Mouse (Mus musculus) macrophage (primary cell): ENCODE results near the gene Atp1a1. TPM values are rescaled to one million over a fixed set of nuclear protein-coding genes. Genes with fewer than 3 reads are reported as not detected.
A peak's percentile ranks its signal among the peaks of the same experiment; 100 is the strongest.

Source experiments
- H3K27ac ChIP-seq: fragments of 350-480 bp; formaldehyde crosslinking; 2 replicates; pipeline ENCODE4 v1.9.0; 2021
- H3K36me3 ChIP-seq: fragments of 350-480 bp; formaldehyde crosslinking; 2 replicates; pipeline ENCODE4 v1.9.0; 2021; ENCODE audit errors: inconsistent target
- H3K4me3 ChIP-seq: fragments of 350-480 bp; formaldehyde crosslinking; 2 replicates; pipeline ENCODE4 v1.9.0; 2021; ENCODE audit errors: inconsistent target
- H3K79me2 ChIP-seq: fragments of 350-480 bp; formaldehyde crosslinking; 2 replicates; pipeline ENCODE4 v1.9.0; 2021; ENCODE audit errors: inconsistent target
- WGBS: methylation state at CpG from one replicate; pipeline ENCODE4 v1.1.7; 2026; ENCODE audit warnings: inconsistent platforms; ENCODE audit not compliant: missing documents; 5-methylcytosine and 5-hydroxymethylcytosine counted together
- polyA plus RNA-seq: library from polyadenylated mRNA; stranded (reverse); fragments of 250-400 nt; gene quantifications from 3 replicates; pipeline ENCODE4 v1.2.4, GENCODE M21; 2018; ENCODE audit warnings: inconsistent platforms

Atp1a1 gene
- polyA plus RNA-seq, 1 experiment from 2014 or later: 164 TPM

DNA sequence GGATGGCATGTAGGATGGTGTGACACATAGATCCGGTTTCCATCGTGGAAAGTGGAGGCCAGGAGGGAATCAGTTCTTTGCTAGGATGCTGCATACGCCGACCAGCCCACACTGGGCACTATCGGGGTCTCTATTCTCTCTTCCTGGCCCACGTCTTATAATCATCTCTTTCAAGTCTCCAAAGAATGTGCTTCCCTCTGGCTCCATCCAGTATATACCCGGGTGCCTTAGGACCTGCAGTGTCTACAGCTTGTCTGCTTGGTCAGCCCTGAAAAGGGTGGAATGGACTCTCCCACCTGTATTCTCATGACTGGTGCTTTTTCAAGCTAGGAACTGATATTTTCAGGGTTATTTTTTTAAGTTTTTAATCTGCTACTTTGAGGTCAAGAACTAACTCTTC is 1.3 kb downstream of the Atp1a1 start:
- H3K4me3 ChIP-seq: peak overlapping the region; percentile 66
- H3K36me3 ChIP-seq: no peaks in the 10 kb centered on the region
- peak overlapping the region; percentile 81 for H3K27ac ChIP-seq
- WGBS: 52% methylated on average over 7 of the region's 7 CpGs
- peaks cover 52% of the 10 kb centered on the region for H3K79me2 ChIP-seq

DNA sequence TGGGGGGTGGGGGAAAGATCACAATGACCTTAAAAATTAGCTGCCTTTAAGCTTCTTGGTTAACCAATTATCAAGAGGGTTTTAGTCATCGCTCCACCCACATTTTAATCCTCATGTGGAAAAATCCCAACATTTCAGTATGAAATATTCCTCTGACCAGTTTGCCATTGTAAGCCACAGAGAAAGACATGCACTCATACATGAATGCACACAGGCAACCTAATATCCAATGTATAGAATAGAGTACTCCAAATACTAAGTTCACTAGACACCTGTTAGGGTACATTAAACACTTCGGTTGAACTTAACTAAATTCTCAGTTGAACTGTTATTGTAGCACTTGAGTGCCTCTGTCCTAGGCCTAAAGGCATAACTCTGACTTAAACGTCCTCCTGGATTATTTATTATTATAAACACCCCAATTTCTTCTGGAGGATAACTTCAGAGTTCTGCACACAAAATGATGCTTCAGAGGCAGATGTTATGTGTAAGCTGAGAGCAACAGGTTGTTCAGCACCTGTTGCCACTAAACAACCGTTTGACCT is 1.9 kb downstream of the Atp1a1 start:
- Histone ChIP-seq H3K4me3 (peak overlapping the region; percentile 66), H3K36me3 (no peaks in the 10 kb centered on the region), H3K27ac (peak overlapping the region; percentile 22), H3K79me2 (peaks cover 56% of the 10 kb centered on the region)
- 83% methylated on average over 4 of the region's 4 CpGs for WGBS

DNA sequence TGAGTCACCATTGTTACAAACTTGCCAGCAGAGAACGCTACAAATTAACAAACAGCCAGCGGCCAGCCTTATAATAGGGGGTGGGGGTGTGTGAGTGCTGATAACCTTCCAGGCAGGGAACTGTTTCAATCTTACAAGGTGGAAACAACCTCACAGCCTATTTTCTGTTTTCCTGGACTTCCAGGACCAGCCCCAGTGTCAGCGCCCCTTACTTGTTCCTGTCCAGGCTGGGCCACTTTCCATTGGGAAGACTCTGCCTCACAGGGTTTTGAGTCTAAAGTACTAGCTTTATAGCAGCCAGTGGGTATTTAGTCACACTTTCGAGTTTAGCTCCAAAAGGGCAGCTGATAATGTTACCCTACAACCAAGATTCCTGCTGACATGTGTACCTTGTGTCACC is 2.8 kb downstream of the Atp1a1 start:
- no peak overlapping the region for H3K4me3 ChIP-seq
- H3K27ac ChIP-seq: peak overlapping the region; percentile 22
- H3K36me3 ChIP-seq: no peaks in the 10 kb centered on the region
- WGBS: 88% methylated on average over 4 of the region's 4 CpGs
- H3K79me2 ChIP-seq: peaks cover 60% of the 10 kb centered on the region

GRCm38 (mm10) chr3:101601003-101601525 is 3.4 kb downstream of the Atp1a1 start:
- Histone ChIP-seq H3K36me3 (no peaks in the 10 kb centered on the region), H3K4me3 (no peak overlapping the region), H3K27ac (peak overlapping the region; percentile 92), H3K79me2 (peaks cover 66% of the 10 kb centered on the region)
- WGBS: 79% methylated on average over 8 of the region's 8 CpGs

GRCm38 (mm10) chr3:101599920-101600741 is 4.4 kb downstream of the Atp1a1 start:
- peaks cover 76% of the 10 kb centered on the region for H3K79me2 ChIP-seq
- 2% methylated on average over 4 of the region's 4 CpGs for WGBS
- no peak overlapping the region; the same call in 1 of the 2 replicates for H3K4me3 ChIP-seq
- peak overlapping the region; percentile 92 for H3K27ac ChIP-seq
- no peaks in the 10 kb centered on the region for H3K36me3 ChIP-seq

GRCm38 (mm10) chr3:101599191-101599919 is 5.1 kb downstream of the Atp1a1 start:
- WGBS: 85% methylated on average over 8 of the region's 8 CpGs
- peaks cover 84% of the 10 kb centered on the region for H3K79me2 ChIP-seq
- H3K27ac ChIP-seq: peak overlapping the region; percentile 92
- no peak overlapping the region; the same call in 1 of the 2 replicates for H3K4me3 ChIP-seq
- H3K36me3 ChIP-seq: no peaks in the 10 kb centered on the region

- 97% methylated on average over 4 of the region's 4 CpGs for WGBS
- no peak overlapping the region for H3K4me3 ChIP-seq
- peaks cover 7% of the 10 kb centered on the region; the same call in 1 of the 2 replicates for H3K36me3 ChIP-seq
- H3K79me2 ChIP-seq: peaks cover 90% of the 10 kb centered on the region
- peak overlapping the region; percentile 92 for H3K27ac ChIP-seq
Observed at GRCm38 (mm10) chr3:101598231-101598905, 6.1 kb downstream of the Atp1a1 start.

DNA sequence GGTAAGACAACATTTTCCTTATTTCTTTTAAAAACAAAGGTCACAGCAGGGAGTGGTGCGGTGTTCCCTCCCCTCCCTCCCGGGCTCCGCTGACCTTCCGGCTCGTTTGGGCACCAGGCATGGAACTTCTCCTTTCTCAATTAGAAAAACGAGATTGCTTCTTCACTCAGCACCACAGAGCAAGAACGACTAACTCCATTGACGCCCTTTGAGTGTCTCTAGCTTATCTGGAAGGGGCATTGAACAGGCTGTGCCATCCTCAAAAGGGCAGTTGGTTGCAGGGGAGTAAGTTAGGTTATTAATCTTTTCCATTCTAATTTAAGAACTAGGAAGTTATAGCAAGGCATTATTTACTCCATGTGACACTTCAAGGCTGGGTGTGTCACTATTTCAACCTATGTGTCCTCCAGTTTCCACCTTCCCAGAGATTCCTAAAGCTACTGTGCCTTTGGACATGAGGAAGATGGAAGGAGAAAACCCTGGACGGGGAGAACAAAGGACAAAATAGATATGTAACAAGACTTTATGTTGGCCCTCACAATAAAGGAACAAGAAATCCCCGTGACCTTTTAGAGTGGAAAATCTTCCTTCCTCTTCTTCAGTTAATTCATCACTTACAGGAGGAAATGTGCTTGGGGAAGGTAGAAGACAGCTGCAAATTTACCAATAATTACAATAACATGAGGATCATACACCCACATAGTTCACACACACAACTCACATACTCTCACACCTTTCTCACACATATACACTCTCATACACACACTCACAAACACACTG is 7.0 kb downstream of the Atp1a1 start:
- H3K27ac ChIP-seq: peak overlapping the region; percentile 92
- no peak overlapping the region for H3K4me3 ChIP-seq
- peaks cover 82% of the 10 kb centered on the region for H3K79me2 ChIP-seq
- H3K36me3 ChIP-seq: peaks cover 16% of the 10 kb centered on the region
- 4% methylated on average over 10 of the region's 10 CpGs for WGBS

GRCm38 (mm10) chr3:101596686-101597085 is 7.8 kb downstream of the Atp1a1 start:
- peaks cover 74% of the 10 kb centered on the region for H3K79me2 ChIP-seq
- peaks cover 24% of the 10 kb centered on the region for H3K36me3 ChIP-seq
- H3K4me3 ChIP-seq: no peak overlapping the region
- 83% methylated on average over 8 of the region's 8 CpGs for WGBS
- H3K27ac ChIP-seq: peak overlapping the region; percentile 92

DNA sequence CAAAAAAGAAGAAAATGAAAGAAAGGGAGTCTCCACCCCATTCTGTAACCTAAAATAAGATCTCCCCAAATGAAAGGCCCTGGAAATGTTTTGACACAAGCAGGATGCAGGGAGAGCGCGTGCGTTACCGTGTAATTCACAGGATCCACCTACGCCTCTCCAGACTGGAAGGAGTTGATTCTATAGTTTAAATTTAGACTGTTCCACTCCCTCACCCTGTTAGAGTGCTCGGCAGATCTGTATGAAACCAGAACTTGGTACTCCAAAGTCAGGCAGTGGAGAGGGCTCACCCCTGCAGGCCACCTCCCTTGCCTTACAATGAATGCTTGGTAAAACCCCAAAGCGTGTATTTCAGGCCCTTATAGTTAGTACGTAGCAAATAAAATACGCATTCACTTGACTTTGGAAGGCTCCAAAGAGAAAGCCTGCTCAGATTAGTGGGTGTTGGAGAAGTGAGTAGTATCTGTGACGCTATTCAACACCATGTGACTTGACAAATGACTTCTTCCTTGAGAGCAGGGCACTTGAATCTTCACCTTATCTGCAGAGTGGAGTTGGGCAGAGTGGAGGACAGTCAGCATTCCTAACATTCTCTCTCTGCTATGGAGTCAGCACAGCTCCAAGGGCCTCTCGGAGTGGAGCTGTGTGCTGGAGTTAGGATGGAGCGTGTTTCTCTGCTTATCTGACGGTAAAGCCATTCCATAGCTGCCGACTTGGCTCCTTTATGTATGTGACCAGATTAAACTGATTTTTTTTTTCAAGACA is 8.4 kb downstream of the Atp1a1 start:
- 90% methylated on average over 14 of the region's 14 CpGs for WGBS
- H3K27ac ChIP-seq: peak overlapping the region; percentile 92
- no peak overlapping the region for H3K4me3 ChIP-seq
- peaks cover 67% of the 10 kb centered on the region for H3K79me2 ChIP-seq
- peaks cover 30% of the 10 kb centered on the region for H3K36me3 ChIP-seq

DNA sequence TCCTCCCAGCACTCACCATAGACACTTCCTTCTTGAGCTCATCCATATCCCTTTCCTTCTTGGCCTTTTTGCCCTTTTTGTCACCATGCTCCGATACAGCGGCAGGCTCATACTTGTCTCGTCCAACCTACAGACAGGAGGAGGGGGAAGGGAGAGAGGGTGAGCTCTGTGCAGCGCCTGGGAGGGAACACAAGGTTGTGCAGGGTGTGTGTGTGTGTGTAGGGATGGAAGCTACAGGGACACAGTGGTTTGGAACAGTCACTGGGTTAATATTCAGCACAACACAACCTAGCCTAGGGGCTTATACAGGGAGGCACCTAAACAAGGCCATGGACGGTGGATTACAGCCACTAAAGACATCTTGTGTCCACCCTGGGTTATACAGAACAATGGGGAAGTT is 9.5 kb downstream of the Atp1a1 start:
- H3K27ac ChIP-seq: peak overlapping the region; percentile 92; the same call in 1 of the 2 replicates
- H3K79me2 ChIP-seq: peaks cover 60% of the 10 kb centered on the region
- WGBS: 89% methylated on average over 5 of the region's 5 CpGs
- no peak overlapping the region for H3K4me3 ChIP-seq
- peaks cover 40% of the 10 kb centered on the region for H3K36me3 ChIP-seq

- H3K4me3 ChIP-seq: no peak overlapping the region
- WGBS: 98% methylated on average over 7 of the region's 7 CpGs
- H3K36me3 ChIP-seq: peaks cover 57% of the 10 kb centered on the region
- peaks cover 43% of the 10 kb centered on the region for H3K79me2 ChIP-seq
- H3K27ac ChIP-seq: no peak overlapping the region
Observed at GRCm38 (mm10) chr3:101593266-101593651, 11.2 kb downstream of the Atp1a1 start.
